Mouse (Mus musculus) Patski (cell line): Measurements from ENCODE around the gene Sh3bgr. TPM values are rescaled to one million over a fixed set of nuclear protein-coding genes. Genes with fewer than 3 reads are reported as not detected.

ENCODE experiments used
- ATAC-seq: fragments of 100-300 bp; one replicate; pipeline ENCODE4 v1.8.0; 2021
- CTCF ChIA-PET: fragments of 350-600 bp; sonication (Branson Sonifier 250); formaldehyde crosslinking; loops from one replicate; lab custom pipeline; 2022; ENCODE audit warnings: inconsistent platforms; lab: Charles Lee
- POLR2A ChIA-PET: fragments of 350-600 bp; sonication (Branson Sonifier 250); formaldehyde crosslinking; loops from one replicate; lab custom pipeline; 2022; ENCODE audit warnings: antibody characterized with exemption, inconsistent platforms; lab: Charles Lee
- DNase-seq: peaks from one replicate; pipeline ENCODE4 v3.0.0-alpha.2; 2011; ENCODE audit warnings: low read depth, low spot score
- H3K27me3 ChIP-seq: fragments of 371-371 bp; one replicate; pipeline ENCODE4 v1.5.1; 2021
- CTCF ChIP-seq: fragments of 100-300 bp; IDR thresholded peaks from one replicate; pipeline ENCODE4 v1.5.1; 2021
- in situ Hi-C: fragments of 300-500 bp; cut with MboI; formaldehyde crosslinking; loops from 3 replicates; pipeline ENCODE4 v1.11.1; 2018; ENCODE audit warnings: low pct_unique_long_range_greater_than_20kb, mixed read lengths
- polyA plus RNA-seq: library from polyadenylated mRNA; unstranded; gene quantifications from one replicate; pipeline ENCODE4 v1.2.3, GENCODE M21; 2021

Sh3bgr gene
- polyA plus RNA-seq, 1 experiment from 2014 or later: 0.41 TPM

DNA sequence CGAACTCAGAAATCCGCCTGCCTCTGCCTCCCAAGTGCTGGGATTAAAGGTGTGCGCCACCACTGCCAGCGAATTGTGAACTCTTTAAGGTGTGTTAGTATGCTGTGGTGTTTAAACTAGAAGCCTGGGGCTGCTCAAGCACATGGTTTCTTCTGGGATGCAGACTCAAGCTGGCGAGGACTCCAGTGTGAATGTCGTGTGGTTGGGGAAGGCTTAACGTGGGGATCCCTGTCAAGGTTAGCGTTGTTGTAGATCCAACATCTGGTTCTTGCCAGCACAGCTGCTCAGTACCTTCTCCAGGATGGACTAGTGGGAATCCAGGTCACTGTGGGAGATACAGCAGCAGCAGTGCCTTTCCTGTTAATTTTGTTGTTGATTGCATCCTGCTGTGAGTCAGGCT is 31.7 kb downstream of the Sh3bgr start:
- in situ Hi-C loops: loop anchor here (5.0 kb wide), 1 partner anchor 110 kb away; no protein-coding TSS in a partner anchor
- TF ChIP-seq CTCF: no peak
- DNase-seq (no peak), ATAC-seq (no peak)
- H3K27me3 ChIP-seq: peaks cover 13% of the 10 kb centered on the region
- POLR2A ChIA-PET: no interaction called here
- CTCF ChIA-PET: interaction anchor here (3.4 to 5.9 kb wide), 2 partner anchors 110 to 113 kb away, joined by 17 to 25 read pairs; no protein-coding TSS in a partner anchor

DNA sequence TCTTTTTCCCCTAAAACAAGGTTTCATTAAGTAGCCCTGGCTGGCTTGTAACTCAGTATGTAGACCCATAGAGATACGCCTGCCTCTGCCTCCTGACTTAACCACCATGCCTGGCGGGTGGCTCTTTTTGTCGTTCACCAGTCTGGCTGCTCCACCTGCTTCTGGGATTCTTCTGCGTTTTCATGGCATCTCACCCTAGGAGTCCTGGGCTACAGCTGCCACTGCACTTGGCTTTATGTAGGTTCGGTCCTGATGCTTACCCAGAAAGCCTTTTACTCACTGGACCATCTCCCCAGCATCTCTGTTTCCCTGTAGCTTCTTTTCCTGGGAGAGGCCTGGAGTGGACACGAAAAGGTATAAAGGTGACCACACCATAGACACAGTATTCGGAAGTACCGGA is 33.7 kb downstream of the Sh3bgr start:
- CTCF ChIA-PET: interaction anchor here (2.0 to 5.9 kb wide), 3 partner anchors 93 to 111 kb away, joined by 5 to 25 read pairs (median 17); no protein-coding TSS in a partner anchor
- no peak for TF ChIP-seq CTCF
- ATAC-seq (no peak), DNase-seq (no peak)
- in situ Hi-C loops: loop anchor here (5.0 kb wide), 1 partner anchor 108 kb away; no protein-coding TSS in a partner anchor
- POLR2A ChIA-PET: no interaction called here
- H3K27me3 ChIP-seq: peaks cover 13% of the 10 kb centered on the region

DNA sequence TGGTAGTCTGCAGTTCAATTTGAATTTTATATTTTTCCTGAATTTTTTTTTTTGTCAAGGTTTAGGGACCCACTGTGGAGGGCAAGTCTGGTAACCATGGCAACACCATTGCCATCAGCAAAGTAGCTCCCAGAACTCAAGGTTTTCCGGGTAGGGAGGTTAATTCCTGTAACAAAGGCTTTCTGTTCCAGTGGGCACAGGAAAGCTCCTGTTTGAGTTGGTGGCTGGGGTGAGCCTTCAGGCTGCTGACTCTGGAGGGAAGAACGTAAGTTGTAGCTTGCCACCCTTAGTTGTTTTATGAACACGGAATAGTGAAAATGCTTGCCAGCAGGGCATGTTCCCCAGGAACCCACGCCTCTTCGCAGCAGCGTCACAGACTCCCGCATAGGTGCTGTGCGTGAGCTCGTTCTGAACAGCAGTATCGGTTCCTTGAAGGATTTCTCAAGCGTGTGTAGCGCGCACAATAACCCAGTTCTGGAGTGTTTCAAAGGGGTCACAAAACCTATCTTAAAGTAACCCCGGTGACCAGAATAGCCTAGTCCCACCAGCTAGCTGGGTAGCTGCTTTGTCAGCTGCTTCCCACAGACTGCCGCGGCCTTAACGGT is 35.2 kb downstream of the Sh3bgr start, which contains the start of gene B3galt5:
Gene B3galt5, plus strand, starts transcription at position 436 of the 605 bp plus-strand sequence.
- H3K27me3 ChIP-seq: peaks cover 13% of the 10 kb centered on the region
- no peak for TF ChIP-seq CTCF
- in situ Hi-C loops: no loop called here
- no peak for DNase-seq
- ChIA-PET POLR2A (interaction anchor here (0.7 kb wide), 1 partner anchor 8 kb away, joined by 6 read pairs; no protein-coding TSS in a partner anchor), CTCF (interaction anchor here (1.0 to 5.9 kb wide), 3 partner anchors 46 to 109 kb away, joined by 3 to 25 read pairs (median 4); no protein-coding TSS in a partner anchor)
- no peak for ATAC-seq

DNA sequence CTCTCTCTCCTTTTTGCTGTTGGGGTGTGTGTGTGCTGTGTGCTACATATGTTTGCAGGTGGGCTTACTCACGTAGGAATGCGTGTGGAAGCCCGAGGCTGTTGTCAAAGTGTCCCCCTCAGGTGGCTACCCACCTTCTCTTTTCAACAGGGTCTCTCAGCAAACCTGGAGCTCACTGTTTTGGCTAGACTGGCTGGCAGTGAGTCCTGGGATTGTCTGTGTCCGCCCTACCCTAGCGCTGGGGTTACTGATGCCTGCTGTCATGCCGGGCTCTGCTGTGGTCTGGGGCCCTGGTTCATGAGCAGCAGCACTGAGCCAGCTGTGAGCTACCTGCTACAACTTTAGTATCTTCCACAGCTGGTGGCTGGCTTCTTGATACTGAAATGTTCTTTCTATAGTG is 44.2 kb downstream of the Sh3bgr start:
- DNase-seq (no peak), ATAC-seq (no peak)
- H3K27me3 ChIP-seq: no peaks in the 10 kb centered on the region
- ChIA-PET POLR2A (no interaction called here), CTCF (interaction anchor here (1.1 kb wide), 1 partner anchor 137 kb away, joined by 3 read pairs; no protein-coding TSS in a partner anchor)
- in situ Hi-C loops: no loop called here
- TF ChIP-seq CTCF: no peak

DNA sequence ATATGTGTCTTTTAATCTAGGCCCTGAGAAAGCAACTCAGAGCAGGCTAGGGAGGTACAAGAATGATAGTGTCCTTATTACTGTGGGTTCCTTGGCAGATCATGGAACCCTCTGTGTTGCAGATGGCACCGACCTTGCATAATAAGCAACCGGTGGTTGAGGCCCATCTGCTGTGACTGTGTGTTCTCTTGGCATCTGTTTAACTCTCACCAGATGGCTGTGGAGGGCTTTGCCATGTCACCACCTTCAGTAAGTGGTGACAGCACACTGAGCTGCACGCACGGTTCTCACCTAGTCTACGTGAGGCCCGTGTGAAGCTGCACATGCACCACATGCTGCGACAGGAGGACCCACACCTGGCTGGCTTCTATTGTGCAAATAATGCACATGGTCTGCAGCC is 49.4 kb downstream of the Sh3bgr start:
- in situ Hi-C loops: no loop called here
- DNase-seq (no peak), ATAC-seq (no peak)
- H3K27me3 ChIP-seq: peaks cover 16% of the 10 kb centered on the region
- CTCF ChIA-PET: no interaction called here
- no peak for TF ChIP-seq CTCF
- POLR2A ChIA-PET: no interaction called here

DNA sequence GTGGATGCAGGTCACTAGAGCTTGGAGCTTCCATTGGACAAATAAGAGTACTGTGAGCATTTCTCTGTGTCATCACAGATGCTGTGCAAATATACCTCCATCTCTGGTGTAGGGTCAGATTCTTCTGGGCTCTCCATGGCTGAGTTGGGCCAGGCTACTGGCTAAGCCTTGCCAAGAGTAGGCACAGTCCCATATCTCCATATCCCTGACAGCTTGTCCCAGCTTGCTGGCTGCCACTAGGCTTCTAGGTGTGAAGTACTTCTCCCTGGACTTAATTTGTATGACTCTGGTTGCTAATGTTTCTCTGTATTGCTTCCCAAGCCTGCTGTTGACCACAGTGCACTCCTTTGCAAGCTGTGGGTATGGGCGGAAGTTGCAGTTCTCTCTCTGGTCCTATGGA is 51.9 kb downstream of the Sh3bgr start:
- TF ChIP-seq CTCF: no peak
- CTCF ChIA-PET: no interaction called here
- in situ Hi-C loops: no loop called here
- no peak for ATAC-seq
- no peak for DNase-seq
- peaks cover 25% of the 10 kb centered on the region for H3K27me3 ChIP-seq
- POLR2A ChIA-PET: no interaction called here

DNA sequence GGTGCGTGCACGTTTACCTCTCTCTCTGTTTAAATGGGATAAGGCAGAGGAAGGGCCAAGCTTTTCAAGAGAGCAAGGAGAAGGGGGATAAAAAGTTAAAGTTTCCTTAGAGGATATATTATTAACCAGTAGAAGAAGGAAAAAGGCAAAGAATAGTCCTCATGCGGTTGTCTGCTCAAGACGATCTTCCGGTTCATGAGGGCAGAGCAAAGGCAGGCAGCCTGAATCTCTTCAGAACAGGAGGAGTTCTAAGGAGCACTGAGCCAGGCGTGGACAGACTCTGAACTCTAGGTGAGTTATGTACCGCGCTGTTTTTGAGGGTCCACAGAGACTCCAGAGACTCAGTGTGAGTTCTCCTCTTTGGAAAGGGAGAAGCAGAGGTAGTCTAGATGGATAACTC is 58.2 kb downstream of the Sh3bgr start:
- no peak for TF ChIP-seq CTCF
- H3K27me3 ChIP-seq: peaks cover 20% of the 10 kb centered on the region
- ATAC-seq (no peak), DNase-seq (no peak)
- POLR2A ChIA-PET: no interaction called here
- in situ Hi-C loops: no loop called here
- CTCF ChIA-PET: interaction anchor here (1.5 kb wide), 1 partner anchor 83 kb away, joined by 3 read pairs; no protein-coding TSS in a partner anchor

DNA sequence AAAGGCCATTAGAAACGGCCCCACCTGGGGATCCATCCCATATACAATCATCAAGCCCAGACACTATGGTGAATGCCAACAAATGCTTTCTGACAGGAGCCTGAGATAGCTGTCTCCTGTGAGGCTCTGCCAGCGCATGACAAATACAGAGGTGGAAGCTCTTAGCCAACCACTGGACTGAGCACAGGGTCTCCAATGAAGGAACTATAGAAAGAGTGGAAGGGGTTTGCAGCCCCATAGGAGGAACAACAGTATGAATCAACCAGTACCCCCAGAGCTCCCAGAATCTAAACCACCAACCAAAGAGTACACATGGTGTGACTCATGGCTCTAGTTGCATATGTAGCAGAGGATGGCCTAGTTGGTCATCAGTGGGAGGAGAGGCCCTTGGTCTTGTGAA is 71.5 kb downstream of the Sh3bgr start:
- no peak for TF ChIP-seq CTCF
- peaks cover 20% of the 10 kb centered on the region for H3K27me3 ChIP-seq
- ATAC-seq (no peak), DNase-seq (no peak)
- in situ Hi-C loops: no loop called here
- POLR2A ChIA-PET: no interaction called here
- CTCF ChIA-PET: no interaction called here

DNA sequence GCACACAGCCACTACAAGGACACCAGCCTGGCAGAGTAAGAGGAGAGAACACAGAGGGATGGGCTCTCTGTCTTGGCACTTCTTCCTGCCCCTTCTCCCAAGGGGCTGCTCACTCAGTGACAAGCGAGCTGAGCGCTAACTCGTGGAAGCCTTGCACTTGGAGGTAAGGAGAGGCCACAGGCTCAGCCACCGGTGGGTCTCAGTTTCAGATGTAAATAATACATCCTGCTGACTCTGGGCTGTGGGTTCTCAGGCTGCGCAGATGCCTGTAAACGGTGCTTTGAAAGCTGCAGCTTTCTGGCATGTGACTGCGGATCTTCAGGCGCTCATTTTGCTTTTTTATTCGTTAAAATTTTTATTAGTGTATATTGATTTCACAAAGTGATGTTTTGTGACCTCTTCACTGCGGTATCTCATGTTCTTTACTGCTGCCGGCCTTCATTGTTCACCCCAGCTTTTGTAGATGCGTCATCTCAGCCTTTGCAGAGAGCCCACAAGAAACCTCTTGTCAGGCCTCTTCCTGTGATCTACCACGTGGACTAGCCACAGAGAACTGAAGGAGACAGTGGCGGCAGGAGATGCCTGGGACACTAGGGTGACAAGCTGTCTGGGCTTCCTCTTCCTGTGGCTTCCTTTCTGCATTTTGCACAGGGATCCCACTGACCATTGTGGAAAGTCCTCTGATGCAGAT is 72.8 kb downstream of the Sh3bgr start:
- DNase-seq (no peak), ATAC-seq (no peak)
- no peak for TF ChIP-seq CTCF
- in situ Hi-C loops: no loop called here
- peaks cover 9% of the 10 kb centered on the region for H3K27me3 ChIP-seq
- ChIA-PET POLR2A (no interaction called here), CTCF (interaction anchor here (0.9 to 1.7 kb wide), 2 partner anchors 29 to 85 kb away, joined by 3 read pairs; no protein-coding TSS in a partner anchor)

DNA sequence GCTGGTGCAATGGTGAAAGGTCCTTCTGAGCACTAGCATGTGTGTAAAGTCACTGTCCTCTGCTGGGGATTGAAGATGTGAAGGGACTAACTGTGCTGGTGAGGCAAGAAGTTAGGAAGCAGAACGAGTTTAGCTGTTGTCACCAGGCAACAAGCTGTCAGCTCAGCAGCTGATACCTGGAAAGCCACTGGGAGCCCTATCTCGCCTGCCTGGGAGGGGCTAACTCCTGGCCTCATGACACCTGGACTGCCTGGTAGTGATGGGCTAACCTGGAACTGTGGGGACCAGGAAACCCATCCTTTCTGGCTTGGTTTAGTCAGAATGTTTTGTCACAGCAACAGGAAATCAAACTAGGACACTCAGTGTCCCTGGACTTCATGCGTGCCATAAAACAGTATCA is 76.3 kb downstream of the Sh3bgr start:
- in situ Hi-C loops: no loop called here
- CTCF ChIA-PET: no interaction called here
- TF ChIP-seq CTCF: no peak
- POLR2A ChIA-PET: no interaction called here
- H3K27me3 ChIP-seq: peaks cover 8% of the 10 kb centered on the region
- DNase-seq: no peak
- no peak for ATAC-seq

Other genes starting within 250 kb of the Sh3bgr start
- 52.6 TPM for gene Psmg1, start 209.5 kb upstream of the Sh3bgr start, polyA plus RNA-seq
- gene Brwd1, start 117.9 kb upstream of the Sh3bgr start, polyA plus RNA-seq: 46.6 TPM
- 522 TPM for gene Hmgn1, start 72.7 kb upstream of the Sh3bgr start, polyA plus RNA-seq
- 36.9 TPM for gene Wrb, start 55.0 kb upstream of the Sh3bgr start, polyA plus RNA-seq
- 2.7 TPM for gene Lca5l, start 8.2 kb upstream of the Sh3bgr start, polyA plus RNA-seq
- gene B3galt5, start 35.4 kb downstream of the Sh3bgr start, polyA plus RNA-seq: not detected
- 1.9 TPM for gene Itgb2l, start 243.2 kb downstream of the Sh3bgr start, polyA plus RNA-seq